ENCODE assay signal across 10 mouse cellular contexts in the genomic region with DNA sequence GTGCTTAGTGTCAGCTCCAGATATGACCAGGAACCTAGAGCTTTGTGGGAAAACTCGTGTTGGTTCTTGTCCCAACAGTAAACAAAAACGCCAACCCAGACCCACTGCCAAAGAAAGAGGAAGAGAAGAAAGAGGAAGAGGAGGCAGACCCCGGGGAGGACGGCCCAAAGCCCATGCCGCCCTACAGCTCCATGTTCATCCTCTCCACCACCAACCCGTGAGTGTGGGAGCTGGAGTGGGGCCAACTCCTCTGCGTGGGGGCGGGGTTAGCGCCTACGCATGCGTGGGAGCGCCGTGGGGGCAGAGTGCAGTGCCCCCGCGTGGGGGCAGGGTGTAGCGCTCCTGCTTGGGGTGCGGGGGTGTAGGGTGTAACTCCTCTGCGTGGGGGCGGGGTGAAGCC.
DNase-seq lines count a peak whose midpoint lies in the region; ATAC-seq lines count a peak whose summit lies in the region.
"Had no signal": no experiment of that assay in that cellular context is flagged by ENCODE, and none has a peak within 500 bp of the region (broad histone marks: within the 10 kb centered on the region; RNA-seq: fewer than 3 reads in every experiment).

No protein-coding gene starts in this region.

- H3K27ac ChIP-seq in midbrain, embryonic 13.5 days: no peak overlapping the region
- H3K27ac ChIP-seq: heart, embryonic 15.5 days; limb, embryonic 15.5 days had no signal

- DNase-seq in cerebellum, adult 8-10 months: peak; percentile 53
- DNase-seq in cerebellum, postnatal 4 days (ENCODE audit: low spot score in 2 of 2): no peak
- peak; percentile 45 for DNase-seq in right cerebral cortex, postnatal 4 days
- DNase-seq in right cerebral cortex, postnatal 25 days: no peak
- peak; percentile 62 to 70 for DNase-seq in lung, postnatal 4 days
- DNase-seq in gastrocnemius, postnatal 25 days: no peak
- no peak for DNase-seq in frontal cortex, adult 2 months (ENCODE audit: extremely low spot score in 1 of 2, low spot score in 1 of 2)

- peaks cover 52% of the 10 kb centered on the region for H3K36me3 ChIP-seq in midbrain, embryonic 13.5 days
- H3K36me3 ChIP-seq: heart, embryonic 15.5 days; limb, embryonic 15.5 days had no signal

- no peaks in the 10 kb centered on the region for H3K27me3 ChIP-seq in midbrain, embryonic 13.5 days

- 84% methylated on average over 19 of the region's 19 CpGs for WGBS in midbrain, embryonic 13.5 days

- peaks cover 5% of the 10 kb centered on the region; the same call in 1 of the 2 replicates for H3K4me1 ChIP-seq in midbrain, embryonic 13.5 days (replicated peaks)

- no peak overlapping the region for H3K9ac ChIP-seq in midbrain, embryonic 13.5 days (replicated peaks)
- H3K9ac ChIP-seq: heart, embryonic 15.5 days; limb, embryonic 15.5 days had no signal

- ATAC-seq in midbrain, embryonic 13.5 days: no peak

- H3K4me2 ChIP-seq in midbrain, embryonic 13.5 days (replicated peaks): no peak overlapping the region
- H3K4me2 ChIP-seq: heart, embryonic 15.5 days; limb, embryonic 15.5 days had no signal

- H3K4me3 ChIP-seq in midbrain, embryonic 13.5 days (replicated peaks): no peak overlapping the region
- H3K4me3 ChIP-seq: heart, embryonic 15.5 days; limb, embryonic 15.5 days had no signal

- H3K9me3 ChIP-seq in midbrain, embryonic 13.5 days: no peaks in the 10 kb centered on the region
- H3K9me3 ChIP-seq: heart, embryonic 15.5 days; limb, embryonic 15.5 days had no signal

Comparison
In these comparisons a context has a peak if more than half of its experiments do, and no peak if none do; other contexts are left out.
1. DNase-seq: peak in cerebellum, adult 8-10 months (single experiment), right cerebral cortex, postnatal 4 days (single experiment) and lung, postnatal 4 days (2 of 2); none in cerebellum, postnatal 4 days (0 of 2), right cerebral cortex, postnatal 25 days (single experiment), gastrocnemius, postnatal 25 days (single experiment) and frontal cortex, adult 2 months (0 of 2).